Mouse (Mus musculus) CH12F3 (cell line): ENCODE data around the gene Tbxas1.

ENCODE experiments used
- in situ Hi-C: fragments of 300-500 bp; cut with MboI; formaldehyde crosslinking; loops from 2 replicates; pipeline ENCODE4 v1.14.3; 2020; ENCODE audit warnings: low sequenced_read_pairs

Gene Tbxas1

DNA sequence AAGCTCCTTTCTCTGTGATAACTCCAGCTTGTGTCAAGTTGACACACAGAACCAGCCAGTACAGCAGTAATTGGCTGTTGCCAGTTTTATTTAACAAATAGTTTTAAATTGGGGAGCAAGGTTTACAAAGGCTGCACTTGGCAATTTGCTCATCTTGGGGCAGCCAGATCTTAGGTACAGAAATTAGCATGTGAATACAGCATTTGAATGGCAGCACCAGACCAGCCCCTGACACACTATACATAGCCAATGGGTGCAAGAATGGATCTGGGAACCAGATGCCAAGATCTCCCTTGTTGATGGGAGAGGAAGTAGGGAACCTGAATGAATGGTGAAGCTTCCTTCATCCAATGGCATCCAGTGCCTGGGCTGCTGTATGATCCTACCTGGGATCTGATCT, 199.0 kb downstream of the Tbxas1 start:
- in situ Hi-C loops, result no loop called here

DNA sequence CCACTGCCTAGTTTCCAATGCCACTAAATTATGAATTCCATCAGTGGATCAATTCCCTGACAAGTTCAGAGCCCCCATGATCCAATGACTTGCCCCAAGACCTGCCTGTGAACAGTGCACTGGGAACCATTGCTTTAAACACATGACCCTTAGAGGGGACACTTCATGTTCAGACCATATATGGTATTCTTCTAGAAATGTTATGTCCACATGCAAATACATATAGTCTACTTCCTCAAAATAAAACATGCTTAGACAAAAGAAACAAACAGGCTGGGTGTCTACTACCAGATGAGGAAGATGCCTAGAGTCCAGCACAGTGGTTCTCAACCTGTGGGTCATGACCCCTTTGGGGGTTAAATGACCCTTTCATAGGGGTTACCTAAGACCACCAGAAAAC, 201.3 kb downstream of the Tbxas1 start:
- in situ Hi-C loops, result no loop called here

GRCm38 (mm10) chr6:39104631-39105030, 229.4 kb downstream of the Tbxas1 start:
- in situ Hi-C loops, result no loop called here

DNA sequence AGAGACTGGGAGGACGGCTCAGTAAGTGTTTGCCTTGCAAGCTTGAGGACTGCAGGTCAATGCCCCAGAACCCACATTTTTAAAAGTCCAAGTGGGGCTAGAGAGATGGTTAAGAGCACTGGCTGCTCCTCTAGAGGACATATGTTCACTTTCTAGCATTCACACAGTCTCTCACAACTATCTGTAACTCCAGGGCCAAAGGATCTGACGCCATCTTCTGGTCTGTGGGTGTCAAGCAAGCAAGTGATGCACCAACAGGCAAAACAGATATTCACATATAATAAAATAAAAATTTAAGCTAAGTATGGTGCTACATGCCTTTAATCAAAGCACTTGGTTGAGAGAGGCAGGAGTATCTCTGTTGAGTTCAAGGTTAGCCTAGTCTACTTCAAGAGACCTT, 231.6 kb downstream of the Tbxas1 start:
- in situ Hi-C loops, result no loop called here

DNA sequence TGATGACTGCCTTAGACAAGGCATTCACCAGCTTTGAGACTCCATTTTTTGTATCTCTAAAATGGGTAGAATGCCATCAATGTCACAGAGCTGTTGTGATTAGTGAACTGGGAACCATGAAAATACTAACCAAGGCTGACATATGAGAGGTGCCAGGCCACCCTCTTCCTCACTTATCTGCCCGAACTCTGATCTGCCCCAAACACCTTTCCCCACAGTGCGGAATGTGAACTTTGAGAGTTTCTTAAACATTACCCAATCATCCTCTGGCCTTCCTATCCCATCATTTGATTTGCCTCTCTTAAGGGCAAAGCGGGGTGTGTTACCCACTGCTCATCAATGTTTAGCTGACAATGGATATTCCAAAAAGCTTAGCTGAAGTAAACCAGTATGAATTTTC, 237.5 kb downstream of the Tbxas1 start:
- in situ Hi-C loops, result no loop called here

- in situ Hi-C loops, result no loop called here
These were observed 237.9 kb downstream of the Tbxas1 start for GRCm38 (mm10) chr6:39113141-39113540.

- in situ Hi-C loops, result no loop called here
These were observed 240.2 kb downstream of the Tbxas1 start for GRCm38 (mm10) chr6:39115438-39115837.

- in situ Hi-C loops, result no loop called here
These were observed 242.6 kb downstream of the Tbxas1 start, which contains the start of gene Parp12 for GRCm38 (mm10) chr6:39117584-39118455. Gene Parp12 (minus strand): TSS chr6:39118349.

DNA sequence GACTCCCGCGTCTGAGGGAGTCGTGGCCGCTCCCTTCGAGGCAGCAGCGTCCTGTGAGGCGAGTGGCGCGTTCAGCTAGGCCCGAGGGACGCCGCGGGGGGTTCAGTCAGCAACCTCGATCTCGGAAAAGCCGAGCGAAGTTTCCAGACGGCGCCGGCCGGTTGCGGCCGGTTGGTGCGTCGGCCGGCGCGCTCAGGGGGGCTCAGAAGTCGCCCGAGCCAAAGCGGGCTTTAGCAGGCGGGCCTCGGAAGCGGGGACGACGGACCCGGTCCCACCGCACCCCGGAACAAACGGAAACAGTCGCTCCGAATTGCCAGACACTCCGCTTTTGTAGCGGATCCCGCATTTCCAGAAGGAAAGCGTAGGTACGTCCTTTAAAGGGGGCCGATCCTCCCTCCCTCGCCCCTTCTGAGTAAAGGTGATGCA, 243.3 kb downstream of the Tbxas1 start:
- in situ Hi-C loops, result no loop called here

DNA sequence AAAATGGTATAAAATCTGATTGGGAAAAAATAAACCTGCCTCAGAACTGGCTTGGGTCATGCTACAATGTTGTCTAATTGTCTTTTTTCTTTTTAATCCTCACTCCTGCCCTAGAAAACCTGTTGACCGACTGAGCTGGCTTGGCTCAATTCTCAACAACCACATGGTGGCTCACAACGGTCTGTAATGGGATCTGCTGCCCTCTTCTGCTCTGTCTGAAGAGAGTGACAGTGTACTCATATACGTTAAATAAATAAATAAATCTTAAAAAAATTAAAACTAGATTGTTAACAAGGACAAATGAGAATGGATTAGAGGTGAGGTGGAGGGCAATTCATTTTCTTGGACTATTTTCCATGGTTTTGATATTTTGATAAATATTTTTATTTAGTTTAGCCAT, 245.5 kb downstream of the Tbxas1 start:
- in situ Hi-C loops, result no loop called here

GRCm38 (mm10) chr6:39124719-39125118, 249.5 kb downstream of the Tbxas1 start:
- in situ Hi-C loops, result no loop called here

DNA sequence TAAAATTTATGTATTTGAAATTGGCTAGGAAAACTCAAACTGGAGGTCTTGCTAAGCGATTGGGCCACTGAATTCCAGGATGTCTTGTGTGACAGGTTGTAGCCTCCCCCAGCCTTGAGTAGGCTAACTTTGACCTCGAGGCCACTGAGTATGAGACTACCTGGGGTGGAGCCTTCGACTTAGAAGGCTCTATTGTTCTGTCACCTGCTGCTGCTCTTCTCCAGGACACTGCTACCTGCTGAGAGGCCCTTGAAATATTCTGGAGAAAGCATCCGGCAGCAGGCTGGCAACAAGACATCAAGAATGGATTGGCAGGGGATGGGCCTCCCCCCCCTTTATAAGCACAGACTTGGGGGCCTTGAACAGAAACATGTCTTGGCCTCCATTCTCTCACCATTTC, 256.3 kb downstream of the Tbxas1 start:
- in situ Hi-C loops, result no loop called here

GRCm38 (mm10) chr6:39132556-39132955, 257.4 kb downstream of the Tbxas1 start:
- in situ Hi-C loops, result no loop called here
